Mouse (Mus musculus) adrenal gland, adult 8-10 months (tissue): ENCODE data around the gene Pigh. TPM values are rescaled to one million over a fixed set of nuclear protein-coding genes. Genes with fewer than 3 reads are reported as not detected.

Experiments used
- DNase-seq: peaks from one replicate; pipeline ENCODE4 v3.0.0; 2022
- total RNA-seq, 4 experiments: library from RNA; stranded (reverse); gene quantifications; 2 replicates each; pipeline ENCODE4 v1.2.4; 2022

Pigh gene
- total RNA-seq = 10 to 100 TPM; 13.6 to 16.5 (median 14.8) TPM

- peak; percentile 78 for DNase-seq
Measured at GRCm38 (mm10) chr12:79089182-79089812, at the start of gene Pigh. Gene Pigh (minus strand): TSS chr12:79089651.

DNA sequence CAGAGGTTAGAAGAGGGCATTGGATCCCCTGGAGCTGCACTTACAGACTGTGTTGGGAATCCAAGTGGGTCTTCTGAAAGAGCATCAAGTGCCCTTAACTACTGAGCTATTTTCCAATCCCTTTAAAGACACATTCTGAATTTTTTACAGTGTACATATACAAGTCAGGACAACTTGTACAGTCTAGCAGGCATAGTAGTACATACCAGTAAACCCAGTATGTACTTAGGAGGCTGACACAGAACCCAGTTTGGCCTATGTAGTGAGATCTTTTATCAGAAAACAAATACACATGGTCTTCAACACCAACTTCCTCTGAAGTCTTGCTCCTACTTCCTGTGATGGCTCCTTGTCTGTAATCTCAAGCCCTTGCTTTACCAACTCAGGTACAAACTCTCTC is 49.5 kb upstream of the Pigh start:
- DNase-seq = no peak

DNA sequence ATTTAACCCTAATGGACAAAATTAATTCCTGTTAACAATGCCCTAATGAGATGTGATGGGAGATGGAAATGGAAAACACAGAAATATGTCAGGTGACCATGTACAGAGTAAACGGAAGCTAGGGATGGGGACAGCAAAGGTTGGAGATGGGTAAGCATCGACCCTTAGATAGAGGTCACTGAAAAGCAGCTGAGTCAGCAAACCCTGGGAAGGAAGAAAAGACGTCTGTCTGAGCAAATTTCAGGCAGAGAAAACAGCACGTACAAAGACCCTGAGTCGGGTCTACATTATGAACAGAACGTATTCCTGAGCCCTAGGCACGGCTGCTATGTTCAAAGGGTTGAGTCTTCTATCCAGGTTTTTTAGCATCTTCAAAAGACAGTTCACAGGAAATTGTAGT is 47.5 kb upstream of the Pigh start:
- no peak for DNase-seq

DNA sequence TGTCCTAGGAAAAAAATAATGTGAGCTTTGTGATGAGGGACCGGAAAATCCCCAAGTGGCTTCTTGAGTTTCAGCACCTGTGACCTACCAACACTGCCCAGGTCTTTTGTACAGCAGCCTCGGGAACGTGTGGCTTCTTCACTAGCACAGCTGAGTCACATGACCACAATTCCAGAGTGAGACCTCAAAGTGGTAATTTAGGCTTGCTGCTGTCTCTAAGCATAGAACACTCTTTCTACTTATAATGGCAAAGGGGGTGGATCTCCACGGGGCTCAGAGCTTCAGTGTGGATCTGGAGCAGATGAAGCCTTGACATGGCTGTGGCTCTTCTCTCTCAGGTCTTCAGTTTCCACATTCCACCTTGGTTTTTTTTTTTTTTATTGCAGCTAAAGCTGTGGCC is 45.7 kb upstream of the Pigh start:
- DNase-seq = no peak

- no peak for DNase-seq
Measured at GRCm38 (mm10) chr12:79134676-79135075, 45.2 kb upstream of the Pigh start.

- DNase-seq = no peak
Measured at GRCm38 (mm10) chr12:79131706-79132460, 42.4 kb upstream of the Pigh start.

DNA sequence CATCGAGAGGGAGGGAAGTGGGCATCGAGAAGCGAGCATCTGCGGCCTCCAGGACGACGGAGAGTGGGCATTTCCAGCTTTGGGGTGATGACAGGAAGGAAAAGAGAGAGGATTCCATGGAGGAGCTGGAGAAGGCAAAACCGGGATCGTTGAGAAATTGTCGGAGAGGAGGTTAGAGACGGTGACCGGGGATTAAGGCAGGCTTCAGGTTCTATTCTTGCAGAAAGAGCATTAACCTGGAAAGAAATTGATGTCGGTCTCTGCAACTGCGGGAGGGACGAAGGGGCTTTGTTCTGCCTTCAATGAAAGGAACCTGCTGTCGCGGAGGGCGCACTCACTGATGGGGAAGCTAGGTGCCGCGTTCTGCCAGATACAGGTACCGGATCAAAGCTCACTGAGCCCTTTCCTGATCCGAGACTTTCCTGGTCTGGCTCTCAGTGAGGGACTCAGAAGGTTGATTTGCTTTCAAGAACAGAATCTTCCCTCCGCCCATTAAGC is 41.8 kb upstream of the Pigh start:
- no peak for DNase-seq

DNA sequence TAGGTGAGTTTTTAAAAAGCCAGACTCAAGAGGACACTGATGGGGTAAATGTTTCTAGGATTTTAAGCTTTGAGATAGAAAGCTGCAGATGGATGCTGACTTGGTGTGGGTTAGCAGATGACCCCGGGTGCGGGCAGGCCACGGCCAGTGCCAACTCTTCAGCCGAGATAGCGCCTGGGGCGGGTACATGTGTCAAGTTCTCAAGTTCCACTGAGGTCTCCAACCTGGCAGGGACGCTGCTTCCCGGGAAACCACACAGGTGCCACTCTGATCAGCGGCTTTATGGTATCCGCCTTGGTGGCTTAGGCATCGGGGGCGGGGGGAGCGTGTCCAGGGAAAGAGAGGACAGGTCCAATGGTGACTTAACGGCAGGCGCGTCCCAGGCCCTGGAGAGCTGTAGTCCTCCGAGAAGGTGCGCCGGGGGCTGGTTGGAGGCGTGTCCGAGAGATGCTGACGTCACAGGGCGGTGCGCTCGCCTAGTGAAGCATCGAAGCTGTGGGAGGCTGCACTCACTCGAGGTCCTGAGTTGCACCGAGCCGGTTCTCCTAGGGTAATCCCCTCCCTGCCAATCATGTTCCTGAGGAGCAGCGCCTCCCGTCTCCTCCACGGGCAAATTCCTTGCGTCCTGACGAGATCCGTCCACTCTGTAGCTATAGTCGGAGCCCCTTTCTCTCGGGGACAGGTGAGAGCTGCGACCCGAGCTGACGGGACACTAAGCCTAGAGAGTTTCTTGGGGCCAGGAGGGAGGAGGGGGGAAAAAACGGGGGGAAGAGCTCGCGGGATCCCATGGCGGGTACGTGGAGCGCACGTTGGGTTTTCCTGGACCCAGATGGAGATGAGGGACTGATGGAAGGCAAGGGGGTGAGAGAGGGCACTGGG is 41.1 kb upstream of the Pigh start, which contains the start of gene Arg2:
Gene Arg2, plus strand, starts transcription at position 479 of the 879 bp plus-strand sequence.
- peak; percentile 22 for DNase-seq

DNA sequence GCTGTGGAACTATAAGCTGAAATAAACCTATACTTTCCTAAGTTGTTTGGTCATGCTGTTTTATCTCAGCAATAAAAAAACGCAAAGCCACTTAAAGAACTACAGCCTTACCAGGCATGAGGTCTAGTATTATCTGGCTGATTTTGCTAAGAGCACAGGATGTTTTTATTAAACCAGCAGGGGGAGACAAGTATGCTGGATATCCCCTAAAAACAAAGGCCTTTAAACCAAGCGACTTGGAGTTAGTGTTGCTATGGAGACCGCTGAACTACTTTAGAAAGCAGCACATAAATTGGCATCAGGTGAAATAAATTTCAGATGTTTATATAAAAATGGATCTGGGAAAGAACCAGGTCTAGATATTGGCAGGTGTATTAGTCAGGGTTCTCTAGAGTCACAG is 33.4 kb upstream of the Pigh start:
- DNase-seq = no peak

GRCm38 (mm10) chr12:79118991-79119390 is 29.5 kb upstream of the Pigh start:
- DNase-seq = no peak

- no peak for DNase-seq
Measured at GRCm38 (mm10) chr12:79105312-79105711, 15.9 kb upstream of the Pigh start.

DNA sequence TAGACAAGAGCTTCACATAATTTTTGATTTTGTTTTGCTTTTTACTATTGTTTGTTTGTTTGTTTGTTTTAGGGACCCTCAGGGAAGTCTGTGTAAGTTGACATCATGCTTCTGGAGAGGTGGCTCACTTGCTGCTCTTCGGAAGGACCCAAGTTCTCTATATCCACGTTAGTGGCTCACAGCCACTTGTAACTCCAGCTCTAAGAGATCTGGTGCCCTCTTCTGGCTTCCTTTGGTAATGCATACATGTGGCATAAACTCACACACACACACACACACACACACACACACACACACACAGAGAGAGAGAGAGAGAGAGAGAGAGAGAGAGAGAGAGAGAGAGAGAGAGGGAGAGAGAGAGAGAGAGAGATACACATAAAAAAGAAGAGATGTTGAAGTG is 15.1 kb upstream of the Pigh start:
- DNase-seq = no peak

DNA sequence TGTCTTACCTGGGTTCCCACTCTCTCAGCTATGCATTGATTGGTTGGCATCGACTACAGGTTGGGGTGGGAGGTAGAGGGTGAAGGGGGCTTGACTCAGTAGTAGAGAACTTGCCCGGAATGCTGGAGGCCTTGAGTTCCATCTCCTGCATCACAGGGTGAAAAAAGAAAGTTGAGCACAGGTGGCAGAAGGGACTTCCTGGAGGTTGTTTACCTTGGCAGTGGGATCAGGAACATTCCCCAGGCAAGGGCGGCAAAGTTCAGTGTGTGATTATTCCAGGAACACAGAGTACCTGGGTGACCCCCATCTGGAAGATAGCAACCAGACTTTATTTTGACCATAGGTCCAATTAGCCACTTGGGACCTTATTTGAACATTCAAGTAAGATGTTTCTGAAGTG is 14.3 kb upstream of the Pigh start:
- DNase-seq = no peak

DNA sequence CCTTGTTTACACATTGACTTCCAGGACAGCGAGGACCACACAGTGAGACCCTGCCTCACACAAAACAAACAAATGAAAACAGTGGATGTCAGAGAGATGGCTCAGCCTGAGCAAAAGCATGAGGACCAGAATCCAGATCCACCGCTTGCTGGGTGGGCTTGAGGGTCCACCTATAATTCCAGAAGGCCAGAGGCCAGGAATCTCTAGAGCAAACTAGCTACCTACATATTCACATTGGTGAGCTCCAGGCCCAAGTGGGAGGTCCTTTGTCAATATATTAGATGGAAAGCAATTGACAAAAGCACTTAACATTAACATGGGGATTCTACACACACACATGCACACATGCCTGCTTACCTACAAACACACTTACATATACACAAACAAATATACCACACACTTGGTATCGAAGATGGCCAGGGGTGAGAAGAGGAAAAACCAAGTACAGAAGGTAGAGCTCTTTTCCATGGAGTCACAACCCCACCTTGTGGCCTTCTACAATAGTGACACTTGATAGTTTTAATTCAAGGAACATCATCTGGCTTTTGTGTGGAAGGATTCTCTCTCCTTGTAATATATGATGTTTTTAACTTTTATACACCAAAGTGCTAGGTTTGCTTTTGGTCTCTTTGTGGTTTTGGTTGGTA is 7.8 kb upstream of the Pigh start:
- DNase-seq = no peak

DNA sequence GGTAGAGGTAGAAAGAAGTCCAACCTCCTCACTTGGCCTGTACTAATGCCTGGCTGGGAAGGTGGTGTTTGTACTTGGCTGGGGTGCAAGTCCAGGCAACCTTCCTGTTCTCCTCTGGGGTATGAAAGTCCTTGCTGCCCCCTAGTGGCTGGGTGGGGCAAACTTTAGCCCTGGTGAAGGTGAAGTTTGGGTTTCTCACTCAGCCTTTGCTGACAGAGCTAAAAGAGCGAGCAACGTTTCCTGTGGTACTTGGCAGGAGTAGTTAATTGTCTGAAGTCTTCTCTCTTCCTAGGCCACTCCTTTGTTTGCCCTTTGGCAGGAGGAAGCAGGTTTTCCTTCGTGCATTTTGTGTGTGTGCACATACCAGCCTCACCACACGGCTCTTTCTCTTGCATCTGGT is 3.1 kb upstream of the Pigh start:
- peak; percentile 34 for DNase-seq

- no peak for DNase-seq
Measured at GRCm38 (mm10) chr12:79073362-79073761, 16.1 kb downstream of the Pigh start.

GRCm38 (mm10) chr12:79072576-79072975 is 16.9 kb downstream of the Pigh start:
- no peak for DNase-seq

DNA sequence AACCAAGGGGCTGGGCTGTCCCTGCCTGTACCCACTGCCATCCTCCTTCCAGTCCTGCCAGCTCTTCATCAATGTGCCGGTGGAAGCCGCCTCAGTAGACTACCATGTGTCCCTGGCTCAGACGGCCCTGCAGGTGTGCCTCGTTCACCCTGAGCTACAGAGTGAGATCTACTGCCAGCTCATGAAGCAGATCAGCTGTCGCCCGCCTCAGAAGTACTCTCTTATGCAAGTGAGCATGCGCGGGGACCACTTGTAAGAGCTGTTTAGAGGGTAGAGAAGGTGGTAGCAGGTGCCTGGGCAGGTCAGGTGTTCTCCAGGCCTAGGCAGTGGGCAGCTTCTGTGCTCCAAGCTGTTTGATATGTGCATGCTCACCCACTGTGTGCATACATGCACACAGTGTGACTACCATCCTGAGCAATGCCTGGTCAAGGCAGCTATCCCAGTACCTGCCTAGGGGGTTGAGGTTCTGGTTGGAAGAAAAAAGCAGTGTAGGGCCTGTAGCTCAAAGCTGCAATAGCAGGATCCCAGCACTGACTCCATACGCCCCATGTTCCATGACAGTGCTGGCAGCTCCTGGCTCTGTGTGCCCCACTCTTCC is 18.6 kb downstream of the Pigh start:
- no peak for DNase-seq

DNA sequence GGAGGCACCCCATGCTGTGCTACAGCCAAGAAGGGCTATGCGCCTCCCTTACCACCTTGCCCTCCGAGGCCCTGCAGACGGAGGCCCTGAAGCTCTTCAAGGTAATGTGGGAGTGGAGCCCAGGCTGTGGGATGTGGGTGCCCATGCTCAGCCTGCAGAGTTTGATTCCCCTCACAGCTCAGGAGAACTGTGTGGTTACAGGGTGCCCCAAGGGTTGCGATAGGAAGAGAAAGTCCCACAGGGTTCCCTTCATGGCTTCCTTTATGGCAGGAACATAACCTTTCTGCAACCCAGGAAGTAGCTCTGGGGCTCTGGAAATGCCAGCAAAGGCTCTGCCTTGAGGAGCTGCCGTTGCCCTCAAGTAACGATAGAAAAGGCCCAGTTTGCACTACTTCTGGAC is 19.5 kb downstream of the Pigh start:
- DNase-seq = no peak

DNA sequence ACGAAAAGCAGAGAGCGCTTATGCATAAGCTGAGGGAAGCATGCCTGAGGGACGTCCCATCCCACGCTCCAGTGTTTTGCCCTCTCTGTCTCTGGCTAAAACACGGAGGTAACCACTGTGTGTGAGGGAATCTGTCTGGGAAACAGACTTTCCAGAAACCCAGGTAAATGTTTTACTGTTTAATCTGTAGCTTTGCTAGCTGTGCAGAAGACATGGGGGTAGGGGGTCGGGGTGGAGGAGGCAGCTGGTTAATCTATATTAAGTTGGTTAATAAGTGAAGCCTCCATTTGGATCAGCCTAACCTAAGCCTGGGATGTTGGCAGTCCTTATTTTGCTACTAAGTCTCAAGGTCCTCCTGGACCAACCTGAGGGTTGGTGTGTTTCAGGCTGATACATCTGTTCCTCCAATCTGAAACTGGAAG is 20.3 kb downstream of the Pigh start:
- no peak for DNase-seq

GRCm38 (mm10) chr12:79068306-79068705 is 21.1 kb downstream of the Pigh start:
- DNase-seq = no peak

- DNase-seq = no peak
Measured at GRCm38 (mm10) chr12:79067526-79067925, 21.9 kb downstream of the Pigh start.
